Mouse (Mus musculus): ENCODE measurements around the gene Msmo1. TPM values are rescaled to one million over a fixed set of nuclear protein-coding genes. Genes with fewer than 3 reads are reported as not detected.

Msmo1 gene
- total RNA-seq (2021) = 1 to 10 TPM; 8.9 to 9.6 TPM
- long read RNA-seq, experiment 1, transcript Msmo1-201 (6 exons, 2,044 nt) = major isoform, 18 of 20 reads
- long read RNA-seq, experiment 1, partial matches to known transcripts = 0 of 20 reads
- long read RNA-seq, experiment 1, other reads (novel, unspliced or antisense) = 2 of 20 reads
- long read RNA-seq, experiment 2, transcript Msmo1-201 (6 exons, 2,044 nt) = major isoform, 18 of 18 reads
- long read RNA-seq, experiment 2, partial matches to known transcripts = 0 of 18 reads
- long read RNA-seq, experiment 2, other reads (novel, unspliced or antisense) = 0 of 18 reads

DNA sequence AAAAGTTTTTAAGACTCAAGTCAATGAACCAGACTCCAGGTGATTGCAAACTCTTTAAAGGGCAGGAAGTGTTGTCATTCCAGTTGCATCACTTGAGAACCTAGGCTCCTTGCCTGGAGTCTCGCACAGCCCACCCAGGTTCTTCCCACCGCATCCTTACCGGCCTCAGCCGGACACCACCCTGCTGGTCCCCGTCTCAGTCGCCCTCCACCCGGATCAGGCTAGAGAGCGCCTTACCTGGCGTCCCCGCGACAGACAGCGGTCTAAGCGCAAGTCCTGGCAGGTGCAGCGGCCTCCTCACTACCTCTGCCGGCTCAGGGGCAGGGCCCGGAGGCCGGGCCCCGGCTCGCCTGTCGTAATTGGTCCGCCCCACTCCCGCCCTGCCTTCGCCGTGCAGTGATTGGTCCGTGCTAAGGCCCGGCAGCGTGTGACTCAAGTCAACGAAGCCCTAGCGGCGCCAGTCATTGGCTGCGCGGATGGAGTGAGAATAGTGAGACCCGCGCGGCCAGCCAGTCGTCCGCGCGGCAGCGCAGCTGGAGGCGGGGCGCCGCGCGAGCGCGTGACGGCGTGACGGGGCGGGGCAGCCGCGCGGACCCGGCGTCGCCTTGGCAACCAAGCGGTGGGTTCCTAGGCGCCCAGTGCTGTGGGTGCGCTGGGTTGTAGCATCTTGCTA lies at the start of gene Msmo1:
Gene Msmo1 (minus strand): TSS at position 522 of the 673 bp plus-strand sequence.
- DNase-seq = peak; percentile 91

DNA sequence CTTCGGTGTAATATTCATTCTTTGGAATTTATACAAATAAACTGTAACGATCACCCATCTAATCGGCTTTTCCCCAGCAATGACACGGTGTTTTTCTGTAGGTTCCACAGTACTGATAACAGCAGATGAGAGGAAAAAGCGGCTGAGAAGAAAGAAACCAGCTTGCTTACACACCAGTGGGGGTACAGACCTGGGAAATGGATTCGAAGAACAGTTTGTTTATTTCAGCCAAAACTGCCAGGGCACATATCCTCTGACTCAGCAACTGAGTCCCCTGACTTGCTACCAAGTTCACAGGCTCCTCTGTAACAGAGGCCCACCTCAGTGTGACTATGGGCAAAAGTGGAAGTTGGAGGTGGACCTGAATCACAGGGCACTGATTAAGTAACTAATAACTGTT lies 48.4 kb upstream of the Msmo1 start:
- DNase-seq = no peak

DNA sequence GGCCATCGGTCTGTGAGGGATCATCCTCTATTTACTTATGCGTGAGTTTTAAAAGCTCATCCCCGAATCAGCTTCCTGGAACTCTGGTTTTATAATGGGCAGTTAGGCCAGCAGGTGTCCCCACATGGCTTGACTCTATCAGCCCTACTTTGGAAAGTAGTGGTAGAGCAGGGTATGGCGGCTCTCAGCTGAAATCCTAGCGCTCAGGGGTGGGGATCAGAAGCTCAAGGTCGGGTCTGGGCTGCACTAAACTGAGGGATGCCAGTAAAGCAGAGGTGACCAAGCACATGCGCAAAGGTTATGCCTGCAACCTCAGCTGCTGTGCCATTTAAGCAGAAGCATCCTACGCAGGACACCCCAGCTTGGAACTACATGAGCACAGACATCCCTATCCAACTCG lies 44.3 kb upstream of the Msmo1 start:
- DNase-seq = no peak

DNA sequence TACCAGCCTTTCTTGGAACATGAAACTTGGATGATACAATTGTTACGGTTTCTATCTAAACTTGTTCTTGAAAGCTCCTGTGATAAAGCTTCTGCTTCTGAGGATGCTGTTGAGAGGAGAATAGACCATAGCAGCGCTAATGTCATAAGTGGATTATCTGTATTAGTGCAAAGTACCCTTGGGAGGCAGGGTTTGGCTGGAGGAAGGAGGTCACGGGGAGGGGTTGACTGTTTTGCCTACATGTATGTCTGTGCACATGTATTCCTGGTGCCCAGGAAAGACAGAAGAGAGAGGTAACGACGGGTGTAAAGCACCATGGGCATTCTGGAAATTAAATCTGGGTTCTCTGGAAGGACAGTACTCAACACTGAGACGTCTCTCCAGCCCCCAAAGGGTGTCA lies 40.5 kb upstream of the Msmo1 start:
- DNase-seq = no peak

DNA sequence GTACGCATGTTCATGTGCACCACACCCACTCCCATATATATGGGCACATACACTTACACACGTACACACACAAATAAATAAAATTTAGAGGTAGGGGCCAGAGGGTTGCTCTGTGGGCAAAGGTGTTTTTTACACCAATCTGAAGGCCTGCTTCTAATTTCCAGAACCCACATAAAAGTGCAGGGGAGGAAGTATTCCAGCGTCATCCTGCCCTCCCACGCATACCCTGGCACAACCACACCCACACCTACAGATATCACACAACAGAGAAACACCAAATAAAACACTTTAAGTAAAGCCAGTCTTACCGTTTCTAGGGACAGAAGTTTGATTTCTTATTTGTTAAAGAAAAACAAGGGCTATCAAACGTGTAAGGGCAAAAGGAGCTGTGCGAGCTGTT lies 37.2 kb upstream of the Msmo1 start:
- DNase-seq = no peak

DNA sequence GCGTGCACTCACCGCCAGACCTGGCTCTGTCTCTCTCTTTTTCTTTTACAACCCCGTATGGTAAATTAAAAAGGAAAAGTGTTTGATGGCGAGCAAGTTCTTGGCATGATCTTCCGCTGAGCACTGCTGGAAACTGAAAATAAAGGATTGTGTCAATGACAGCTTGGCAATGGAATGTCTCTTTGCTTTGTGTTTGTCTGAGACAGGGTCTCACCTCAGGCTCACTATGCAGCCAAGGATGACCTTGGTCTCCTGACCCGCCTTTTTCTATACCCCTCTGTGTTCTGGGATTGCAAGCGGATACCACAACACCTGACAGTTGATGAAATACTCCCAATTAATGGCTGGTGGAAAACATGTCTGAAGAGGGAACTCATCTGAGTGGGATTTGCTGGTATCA lies 36.0 kb upstream of the Msmo1 start:
- no peak for DNase-seq

DNA sequence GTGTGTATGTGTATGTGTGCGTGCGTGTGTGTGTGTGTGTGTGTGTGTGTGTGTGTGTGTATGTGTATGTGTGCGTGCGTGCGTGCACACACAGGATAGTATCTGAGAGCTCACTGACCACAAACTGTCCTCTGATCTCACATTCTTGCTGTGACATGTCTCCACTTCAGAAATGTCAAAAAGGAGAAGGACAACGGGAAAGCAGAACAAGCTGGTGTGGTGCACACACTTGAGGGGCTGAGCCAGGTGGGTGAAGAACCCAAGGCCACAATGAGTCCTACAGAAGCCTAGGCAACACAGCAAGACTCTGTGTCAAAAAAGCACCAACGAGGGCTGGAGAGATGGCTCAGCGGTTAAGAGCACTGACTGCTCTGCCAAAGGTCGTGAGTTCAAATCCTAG lies 35.1 kb upstream of the Msmo1 start:
- DNase-seq = no peak

DNA sequence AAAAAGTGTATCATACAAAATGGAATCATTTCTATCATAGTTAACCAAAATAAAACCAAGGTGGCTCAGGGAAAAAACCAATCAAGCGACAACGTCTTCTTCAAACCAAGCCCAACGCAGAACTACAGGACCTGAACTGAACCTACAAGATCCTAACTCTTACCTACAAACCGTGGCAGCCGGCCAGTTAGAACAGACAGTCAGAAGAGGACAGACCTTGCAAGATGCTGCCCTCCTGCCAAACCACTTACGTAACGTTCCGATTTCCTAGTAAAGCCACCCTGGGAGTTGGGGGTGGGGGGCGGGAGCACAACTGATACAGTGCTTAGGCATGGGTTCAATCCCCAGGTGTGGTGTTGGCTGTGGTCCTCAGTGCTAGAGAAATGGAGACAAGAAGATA lies 33.5 kb upstream of the Msmo1 start:
- DNase-seq = no peak

DNA sequence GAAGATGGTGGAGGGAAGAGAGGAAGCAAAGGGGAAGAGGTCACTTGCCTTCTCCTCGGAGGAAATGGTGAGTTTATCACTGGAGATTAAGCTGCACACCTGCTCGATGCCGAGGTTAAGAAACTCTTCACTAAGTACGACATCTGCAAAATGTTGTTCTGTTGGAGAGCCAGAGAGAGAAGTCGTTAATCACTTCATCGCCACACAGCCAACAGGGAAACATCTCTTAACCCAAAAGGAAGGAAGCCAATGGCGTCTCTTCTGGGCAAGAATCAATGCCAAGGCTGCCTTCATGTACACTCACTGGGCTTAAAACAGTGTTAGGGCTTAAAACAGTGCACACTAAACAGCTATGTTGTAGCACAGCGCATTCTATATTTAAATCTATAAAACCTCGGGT lies 30.5 kb upstream of the Msmo1 start:
- no peak for DNase-seq

DNA sequence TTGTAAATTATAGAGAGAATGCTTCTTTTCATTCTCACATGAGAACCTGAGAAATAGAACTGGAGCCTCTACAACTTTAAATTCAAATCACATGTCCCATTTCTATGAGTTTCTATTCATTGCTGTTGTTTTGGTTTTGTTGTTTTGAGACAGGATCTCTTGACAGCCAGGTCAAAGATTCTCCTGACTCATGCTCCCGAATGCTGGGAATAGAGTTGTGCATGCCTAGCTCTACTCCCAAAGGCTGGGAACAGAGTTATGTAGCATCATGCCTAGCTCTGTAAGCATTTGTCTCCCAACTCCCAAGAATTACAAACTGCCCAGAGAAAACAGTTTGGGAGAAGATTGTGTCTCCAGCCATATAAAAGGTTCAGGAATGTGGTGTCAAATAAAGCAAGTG lies 29.2 kb upstream of the Msmo1 start:
- no peak for DNase-seq

DNA sequence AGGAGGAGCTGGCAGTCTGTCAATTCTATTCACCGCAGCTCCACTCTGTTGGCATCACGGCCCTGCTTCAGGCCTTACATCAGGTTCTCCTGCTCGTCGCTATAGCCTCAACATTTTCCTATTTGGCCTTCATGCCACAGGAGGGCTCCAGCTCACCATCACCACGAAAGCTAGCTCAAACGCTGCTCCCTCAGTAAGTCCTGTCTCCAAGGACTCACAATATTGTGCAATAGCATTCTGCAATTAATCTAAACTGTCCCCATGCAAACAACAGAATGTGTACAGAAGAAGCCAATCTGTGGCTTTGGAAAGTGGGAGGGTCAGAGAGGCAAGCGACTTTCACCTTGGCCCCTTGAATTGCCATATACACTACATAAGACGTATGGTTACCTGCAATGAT lies 27.8 kb upstream of the Msmo1 start:
- no peak for DNase-seq

DNA sequence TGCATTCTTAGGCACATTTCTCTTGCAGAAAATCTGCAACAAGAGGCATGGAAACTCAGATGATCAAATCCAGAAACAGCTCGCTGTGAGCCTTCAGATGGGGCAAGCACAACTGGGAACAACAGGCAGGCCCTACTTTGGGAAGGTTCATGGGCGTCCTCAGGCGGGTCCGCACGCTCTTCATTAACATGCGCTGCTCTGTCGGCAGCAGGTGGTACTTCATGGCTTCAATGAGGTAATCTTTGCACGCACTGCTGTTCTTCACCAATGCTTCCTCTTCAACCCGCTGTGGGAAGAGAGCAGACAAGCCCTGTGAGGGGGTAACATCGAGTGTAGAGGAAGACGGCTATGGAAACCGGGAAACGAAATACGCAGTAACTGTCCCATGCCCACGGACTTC lies 24.4 kb upstream of the Msmo1 start:
- DNase-seq = no peak

DNA sequence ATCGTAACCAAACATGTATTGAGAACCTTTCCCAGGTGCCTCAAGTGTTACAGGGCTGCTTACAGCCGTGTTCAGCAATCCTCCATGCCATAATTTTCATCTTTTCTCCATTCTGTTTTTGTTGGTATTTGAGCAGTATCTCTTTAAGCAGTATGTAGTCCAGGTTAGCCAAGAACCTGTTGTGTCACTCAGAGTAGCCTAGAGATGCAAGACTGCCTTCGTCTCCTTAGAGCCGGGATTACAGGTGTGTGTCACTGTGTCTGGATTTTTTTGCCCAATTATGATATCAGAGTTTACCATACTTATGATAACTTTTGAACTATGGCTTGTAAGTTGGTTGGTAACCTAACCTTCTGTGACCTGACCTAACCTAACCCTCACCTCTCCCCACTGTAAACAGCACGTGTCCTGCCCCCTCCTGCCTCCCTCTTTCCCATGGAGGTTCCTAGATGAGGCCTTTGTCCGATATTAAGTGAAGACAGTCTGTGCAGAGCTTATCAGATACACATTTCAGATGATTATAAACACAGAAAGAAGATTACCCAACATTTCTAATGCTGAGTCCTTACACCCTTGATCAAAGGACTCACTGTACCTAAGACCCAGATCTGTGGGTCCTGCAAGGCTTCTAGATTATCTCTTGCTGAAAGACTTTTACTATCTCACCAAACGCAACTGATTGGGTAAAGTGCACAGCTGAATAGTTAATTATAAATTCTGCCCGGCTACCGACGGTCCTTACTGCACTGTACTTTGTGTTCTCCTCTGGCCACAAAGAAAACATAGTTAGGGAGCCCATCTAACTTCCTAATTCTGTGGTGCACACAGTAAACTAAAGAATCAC lies 12.8 kb upstream of the Msmo1 start:
- DNase-seq = no peak

DNA sequence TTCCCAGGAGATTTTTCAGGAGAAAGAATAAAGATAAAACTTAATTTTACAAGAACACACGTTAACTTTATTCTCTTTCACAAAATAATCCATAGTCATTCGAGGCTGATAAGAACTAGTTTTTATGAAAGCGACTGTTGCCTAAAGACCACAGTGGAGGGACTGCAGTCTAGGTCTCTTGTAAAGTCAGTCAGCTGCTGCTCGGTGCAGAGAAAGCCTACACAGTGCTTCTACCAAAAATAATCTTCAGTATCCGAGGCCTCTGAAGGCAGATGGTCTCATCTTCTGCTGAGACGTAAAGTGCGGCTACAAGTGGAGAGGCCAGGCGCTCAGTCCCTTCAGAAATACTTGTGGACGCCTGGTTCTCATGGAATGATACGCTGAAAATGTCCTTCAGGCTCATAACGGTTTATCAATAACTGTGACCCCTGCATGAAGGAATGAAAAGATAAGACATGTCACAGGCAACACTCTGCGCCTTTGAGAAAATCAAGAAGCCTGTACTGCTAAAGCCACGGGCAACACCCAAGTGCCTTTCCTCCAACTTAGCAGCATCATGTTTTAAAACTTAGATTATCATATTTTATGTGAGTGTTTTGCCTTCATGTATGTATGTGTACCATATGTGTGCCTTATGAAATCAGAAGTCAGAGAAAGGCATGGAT lies 7.1 kb upstream of the Msmo1 start:
- DNase-seq = no peak

DNA sequence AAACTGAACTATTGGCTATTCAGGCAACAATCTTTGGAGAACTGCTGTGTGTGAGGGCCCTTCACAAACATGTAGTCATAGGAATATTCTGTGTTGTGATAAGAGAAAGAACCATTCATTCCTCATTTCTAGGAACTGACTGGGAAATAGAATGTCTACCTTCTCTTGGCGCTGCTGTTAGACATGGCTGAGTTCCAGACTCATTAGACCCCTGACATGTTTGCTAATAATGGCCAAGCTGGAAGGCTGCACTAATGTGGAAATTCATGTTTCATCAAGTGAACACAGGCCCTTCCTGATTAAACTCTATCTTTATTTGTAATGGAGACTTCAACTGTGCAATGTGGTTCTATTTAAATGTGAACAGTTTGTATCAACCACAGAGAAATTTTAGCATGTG lies 5.3 kb upstream of the Msmo1 start:
- DNase-seq = no peak

DNA sequence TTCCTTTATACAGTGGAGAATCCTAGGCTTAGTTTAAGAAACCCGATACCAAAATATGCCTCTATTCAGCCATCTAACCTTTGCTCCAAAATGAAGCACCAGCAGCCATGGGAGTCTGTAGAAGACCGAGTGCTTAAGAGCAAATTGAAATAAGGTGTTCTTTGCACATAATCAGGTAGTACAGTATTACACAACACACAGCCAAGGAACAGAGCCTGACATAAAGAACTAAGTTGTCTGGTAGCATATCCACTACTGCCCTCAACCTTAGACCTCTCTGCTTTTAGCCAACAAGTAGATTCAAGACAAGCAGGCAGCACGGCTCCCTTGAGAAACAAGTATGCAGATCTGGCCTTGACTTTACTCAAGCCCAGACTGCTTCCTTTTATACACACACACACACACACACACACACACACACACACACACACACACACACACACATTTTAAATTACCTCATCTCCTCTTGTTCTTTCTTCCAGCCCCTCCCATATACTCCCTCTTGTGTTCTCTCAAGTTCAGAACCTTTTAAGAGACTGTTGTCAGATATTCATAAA lies 3.3 kb upstream of the Msmo1 start:
- no peak for DNase-seq

DNA sequence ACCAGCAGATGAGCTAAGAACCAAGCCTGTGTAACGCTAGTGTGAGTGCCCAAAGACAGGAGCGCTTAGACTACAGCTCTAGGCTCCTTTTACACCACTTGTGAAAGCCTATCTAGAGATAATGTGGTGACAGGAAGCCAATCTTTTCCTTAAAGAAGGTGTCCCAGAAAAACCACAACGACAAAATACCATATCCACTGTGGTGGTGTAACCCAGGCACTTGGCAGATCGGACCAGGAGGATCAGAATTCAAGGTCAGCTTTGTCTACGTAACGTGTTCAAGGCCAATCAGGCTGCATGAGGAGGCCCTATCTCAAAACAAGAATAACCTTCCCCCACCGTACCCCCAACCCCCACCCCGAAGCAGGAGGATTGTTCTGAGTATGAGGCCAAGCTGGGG lies 1.6 kb upstream of the Msmo1 start:
- no peak for DNase-seq

DNA sequence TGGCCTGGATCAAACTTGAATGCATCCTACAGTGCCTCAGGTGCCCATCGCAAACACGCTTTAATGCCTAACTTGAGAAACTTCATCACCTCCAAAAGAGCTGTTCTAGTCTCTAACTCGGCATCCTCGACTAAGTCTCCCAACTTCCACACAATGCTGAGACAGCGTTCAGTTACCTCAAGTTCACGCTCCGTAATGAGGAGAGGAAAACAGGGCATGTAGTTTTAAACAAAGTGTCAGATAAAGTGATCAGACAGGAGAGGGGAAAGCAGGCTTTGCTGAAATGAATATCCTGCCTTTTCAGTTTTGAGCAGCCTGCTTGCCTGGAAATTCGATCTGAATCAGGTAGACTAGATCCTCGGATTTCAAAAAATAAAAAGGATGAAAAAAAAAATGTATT lies 996 bp downstream of the Msmo1 start:
- DNase-seq = no peak

DNA sequence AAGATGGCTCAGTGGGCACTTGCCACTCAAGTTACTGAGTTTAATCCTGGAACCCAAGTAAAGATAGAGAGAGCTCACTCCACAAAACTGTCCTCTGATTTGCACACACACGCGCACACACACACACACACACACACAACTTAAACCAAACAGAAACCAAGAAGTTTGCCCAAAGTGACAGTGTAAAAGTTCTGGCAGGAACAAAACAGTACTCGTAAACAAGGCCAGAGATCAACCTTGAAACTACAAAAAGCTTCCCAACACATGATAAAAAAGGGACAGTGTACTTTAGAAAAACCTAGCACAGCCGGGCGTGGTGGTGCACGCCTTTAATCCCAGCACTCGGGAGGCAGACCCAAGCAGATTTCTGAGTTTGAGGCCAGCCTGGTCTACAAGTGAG lies 5.4 kb downstream of the Msmo1 start:
- DNase-seq = no peak

DNA sequence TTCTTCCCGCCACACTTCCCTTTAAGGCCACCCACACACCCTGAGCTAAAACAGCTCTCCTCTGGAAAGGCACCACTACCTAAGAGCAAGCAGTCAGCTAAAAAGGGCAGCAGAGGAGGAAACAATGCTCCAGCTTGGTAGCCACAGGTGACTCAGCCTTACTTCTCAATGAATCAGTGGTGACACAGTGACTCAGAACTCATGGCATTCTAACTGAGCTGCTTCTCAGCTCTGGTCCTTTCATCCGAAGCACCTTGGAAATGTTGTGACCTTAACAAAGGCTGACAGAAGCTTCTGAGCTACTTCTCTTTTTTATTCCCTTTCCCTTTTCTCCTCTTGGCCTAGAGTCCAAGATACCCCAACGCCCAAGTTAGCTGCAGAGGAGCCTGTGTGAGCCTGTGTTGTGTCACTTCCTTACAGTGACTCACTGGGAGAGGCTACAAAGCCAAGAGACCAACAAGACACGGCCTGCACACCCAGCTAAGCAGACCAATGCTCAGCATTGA lies 7.3 kb downstream of the Msmo1 start:
- no peak for DNase-seq

DNA sequence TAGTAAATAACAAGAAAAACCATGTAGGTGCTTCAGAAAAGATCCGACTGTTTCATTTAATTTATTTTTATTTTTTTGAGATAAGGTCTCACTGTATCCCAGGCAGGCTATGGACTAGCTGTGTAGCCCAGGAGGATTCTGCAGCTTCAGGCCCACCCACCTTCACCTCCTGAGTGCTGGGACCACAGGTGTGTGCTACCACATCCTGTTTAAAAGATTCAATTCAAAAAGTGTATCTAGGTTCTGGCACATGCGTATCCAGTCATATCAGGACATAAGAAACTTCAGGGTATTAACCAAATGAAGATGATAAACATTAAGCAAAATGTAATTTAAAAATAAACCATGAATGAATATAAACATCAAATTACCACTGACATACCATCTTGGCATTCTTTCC lies 10.4 kb downstream of the Msmo1 start:
- DNase-seq = no peak

DNA sequence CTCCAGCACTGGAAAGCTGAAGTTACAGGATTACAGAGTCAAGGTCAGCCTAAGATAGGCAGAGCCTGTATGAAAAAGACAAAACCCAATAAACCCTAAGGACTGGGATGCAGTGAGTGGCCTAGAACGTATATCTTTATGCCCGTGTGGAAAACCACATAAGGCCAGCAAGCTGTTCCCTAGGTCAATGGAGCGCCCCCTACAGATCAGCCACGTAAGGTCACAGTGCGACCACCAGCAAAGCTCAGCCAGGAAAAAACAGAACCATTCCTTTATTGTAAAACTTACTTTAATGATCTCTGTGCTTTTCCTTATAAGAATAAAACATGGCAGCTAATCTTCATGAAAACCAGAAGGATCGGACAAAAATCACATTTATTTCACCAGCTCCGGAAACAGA lies 15.7 kb downstream of the Msmo1 start:
- DNase-seq = no peak
